Mouse (Mus musculus): Measurements from ENCODE around the gene Jund. TPM values are rescaled to one million over a fixed set of nuclear protein-coding genes. Genes with fewer than 3 reads are reported as not detected.

The Jund gene
- total and polyA plus RNA-seq, 3 experiments, result 16.5 to 18.8 TPM; not detected in 1

- TF ChIP-seq MXI1 (IDR thresholded peaks at IDR 0.05; ENCODE audit: low read depth, low read length), result no peak
- TF ChIP-seq MAFK (IDR thresholded peaks at IDR 0.05; ENCODE audit: borderline replicate concordance, low read depth, low read length), result no peak
- TF ChIP-seq RCOR1 (IDR thresholded peaks at IDR 0.05; ENCODE audit: low read depth, low read length), result no peak
- TF ChIP-seq USF2 (IDR thresholded peaks at IDR 0.05; ENCODE audit: borderline replicate concordance in 1 of 2, insufficient read depth in 1 of 2, low read depth in 1 of 2, low read length in 2 of 2), result no peak
- TF ChIP-seq MEF2A (IDR thresholded peaks at IDR 0.05; ENCODE audit: extremely low read depth, insufficient replicate concordance, low read depth, low read length, poor library complexity, severe bottlenecking), result no peak
- TF ChIP-seq TCF12 (IDR thresholded peaks at IDR 0.05; ENCODE audit: low read depth, low read length), result no peak
- H3K27me3 ChIP-seq (ENCODE audit: control insufficient read depth in 1 of 2, insufficient read depth in 2 of 2, low read length in 2 of 2), result peaks cover 0 to 3% of the 10 kb centered on the region in 2 experiments; a peak in 3 of 4 replicates
- no peaks in the 10 kb centered on the region for H3K36me3 ChIP-seq (ENCODE audit: control insufficient read depth in 1 of 2, insufficient read depth in 2 of 2, low read length in 2 of 2)
- DNase-seq (ENCODE audit: low read depth, low spot score), result no peak
- H3K4me3 ChIP-seq (ENCODE audit: control insufficient read depth in 1 of 2, insufficient read depth in 1 of 2, low read depth in 2 of 2, low read length in 2 of 2), result no peak overlapping the region
- no peaks in the 10 kb centered on the region for H3K9me3 ChIP-seq (replicated peaks; ENCODE audit: insufficient read depth, low read length)
- no peaks in the 10 kb centered on the region for H3K4me1 ChIP-seq (ENCODE audit: control insufficient read depth in 1 of 2, insufficient read depth in 2 of 2, low read length in 2 of 2)
- no peaks in the 10 kb centered on the region for H3K79me2 ChIP-seq (ENCODE audit: control insufficient read depth, insufficient read depth, low read length, poor library complexity)
- H3K9ac ChIP-seq (ENCODE audit: control insufficient read depth, low read depth, low read length, poor library complexity, severe bottlenecking), result no peak overlapping the region
- H3K27ac ChIP-seq (ENCODE audit: control insufficient read depth, low read depth, low read length), result no peak overlapping the region
Observed at GRCm38 (mm10) chr8:70737705-70738104, 39.0 kb downstream of the Jund start.

DNA sequence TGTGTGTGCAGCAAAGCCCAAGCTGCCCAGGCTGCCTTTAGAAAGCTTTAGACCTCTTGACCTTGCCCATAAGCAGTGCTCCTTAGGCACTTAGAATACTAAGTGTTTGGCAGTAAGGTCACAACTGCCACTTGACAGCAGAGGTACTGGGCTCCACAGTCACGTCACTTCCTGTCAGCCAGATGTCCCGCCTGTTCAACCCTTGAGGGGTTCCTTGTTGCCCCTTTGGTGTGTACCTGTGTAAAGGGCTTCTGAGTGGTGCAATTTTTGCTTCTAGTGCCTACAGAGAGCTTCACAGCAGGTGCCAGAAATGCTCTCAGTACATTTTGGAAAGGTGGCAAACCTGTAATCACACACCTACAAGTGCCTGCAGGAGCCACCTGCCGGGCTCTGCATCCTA, 39.5 kb downstream of the Jund start:
- no peaks in the 10 kb centered on the region for H3K4me1 ChIP-seq (ENCODE audit: control insufficient read depth in 1 of 2, insufficient read depth in 2 of 2, low read length in 2 of 2)
- no peak overlapping the region for H3K9ac ChIP-seq (ENCODE audit: control insufficient read depth, low read depth, low read length, poor library complexity, severe bottlenecking)
- peaks cover 0 to 3% of the 10 kb centered on the region in 2 experiments; a peak in 3 of 4 replicates for H3K27me3 ChIP-seq (ENCODE audit: control insufficient read depth in 1 of 2, insufficient read depth in 2 of 2, low read length in 2 of 2)
- TF ChIP-seq ZC3H11A (IDR thresholded peaks at IDR 0.05; ENCODE audit: low read depth, low read length) (no peak), POLR2AphosphoS2 (IDR thresholded peaks at IDR 0.05; ENCODE audit: low read length) (no peak), GABPA (IDR thresholded peaks at IDR 0.05; ENCODE audit: low read depth, low read length) (no peak), CTCF (IDR thresholded peaks at IDR 0.05 in 2 of 3, conservative IDR thresholded peaks at IDR 0.05 in 1 of 3; ENCODE audit: control insufficient read depth in 1 of 3, insufficient read depth in 1 of 3, low read depth in 2 of 3, low read length in 3 of 3, poor library complexity in 1 of 3, severe bottlenecking in 1 of 3) (no peak)
- no peaks in the 10 kb centered on the region for H3K9me3 ChIP-seq (replicated peaks; ENCODE audit: insufficient read depth, low read length)
- no peak overlapping the region for H3K27ac ChIP-seq (ENCODE audit: control insufficient read depth, low read depth, low read length)
- no peak for DNase-seq (ENCODE audit: low read depth, low spot score)
- H3K4me3 ChIP-seq (ENCODE audit: control insufficient read depth in 1 of 2, insufficient read depth in 1 of 2, low read depth in 2 of 2, low read length in 2 of 2), result no peak overlapping the region
- H3K79me2 ChIP-seq (ENCODE audit: control insufficient read depth, insufficient read depth, low read length, poor library complexity), result no peaks in the 10 kb centered on the region
- H3K36me3 ChIP-seq (ENCODE audit: control insufficient read depth in 1 of 2, insufficient read depth in 2 of 2, low read length in 2 of 2), result no peaks in the 10 kb centered on the region

DNA sequence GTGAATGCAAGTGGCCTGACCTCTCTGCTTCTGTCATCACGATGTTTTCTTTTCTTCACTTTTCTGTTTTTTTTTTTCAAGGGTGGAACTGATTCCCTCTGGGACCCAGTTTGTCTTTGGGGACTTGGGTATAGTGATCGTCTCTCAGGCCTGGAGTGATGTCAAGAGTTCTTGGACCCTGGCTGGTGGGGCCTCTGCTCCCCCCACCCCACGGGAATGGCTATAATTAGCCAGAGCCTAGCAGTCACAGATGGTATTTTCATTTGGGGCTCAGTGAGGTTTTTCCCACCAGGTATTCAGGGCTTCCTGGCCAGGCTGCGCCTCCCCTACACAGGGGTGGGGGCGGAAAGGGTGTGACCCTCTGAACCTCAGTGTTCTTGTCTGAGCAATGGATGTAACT, 42.9 kb downstream of the Jund start:
- Histone ChIP-seq H3K79me2 (ENCODE audit: control insufficient read depth, insufficient read depth, low read length, poor library complexity) (no peaks in the 10 kb centered on the region), H3K4me3 (ENCODE audit: control insufficient read depth in 1 of 2, insufficient read depth in 1 of 2, low read depth in 2 of 2, low read length in 2 of 2) (no peak overlapping the region), H3K9me3 (replicated peaks; ENCODE audit: insufficient read depth, low read length) (no peaks in the 10 kb centered on the region), H3K36me3 (ENCODE audit: control insufficient read depth in 1 of 2, insufficient read depth in 2 of 2, low read length in 2 of 2) (no peaks in the 10 kb centered on the region), H3K27me3 (ENCODE audit: control insufficient read depth in 1 of 2, insufficient read depth in 2 of 2, low read length in 2 of 2) (peaks cover 0 to 1% of the 10 kb centered on the region in 2 experiments; a peak in 2 of 4 replicates), H3K27ac (ENCODE audit: control insufficient read depth, low read depth, low read length) (no peak overlapping the region), H3K4me1 (ENCODE audit: control insufficient read depth in 1 of 2, insufficient read depth in 2 of 2, low read length in 2 of 2) (no peaks in the 10 kb centered on the region), H3K9ac (ENCODE audit: control insufficient read depth, low read depth, low read length, poor library complexity, severe bottlenecking) (no peak overlapping the region)
- no peak for DNase-seq (ENCODE audit: low read depth, low spot score)
- TF ChIP-seq POLR2AphosphoS5 (IDR thresholded peaks at IDR 0.05; ENCODE audit: borderline replicate concordance, low read depth, low read length) (no peak), SMC3 (IDR thresholded peaks at IDR 0.05; ENCODE audit: low read depth, low read length) (no peak), HCFC1 (IDR thresholded peaks at IDR 0.05; ENCODE audit: low read depth, low read length) (no peak), GATA1 (IDR thresholded peaks at IDR 0.05; ENCODE audit: low read depth, low read length) (no peak), USF1 (IDR thresholded peaks at IDR 0.05; ENCODE audit: low read depth, low read length) (no peak), MAX (IDR thresholded peaks at IDR 0.05; ENCODE audit: low read length) (no peak), POLR2AphosphoS2 (IDR thresholded peaks at IDR 0.05; ENCODE audit: low read length) (no peak), BHLHE40 (IDR thresholded peaks at IDR 0.05; ENCODE audit: borderline replicate concordance, low read depth, low read length) (no peak), NELFE (IDR thresholded peaks at IDR 0.05; ENCODE audit: low read depth, low read length) (no peak)

Data from MEL (cell line).